Mouse (Mus musculus): ENCODE results near the gene Fam110a. TPM values are rescaled to one million over a fixed set of nuclear protein-coding genes. Genes with fewer than 3 reads are reported as not detected.
"Not testable (repeated sequence)": the region's sequence is repeated elsewhere in the genome, so short reads cannot be mapped to it uniquely, and the experiment has no call there.

The Fam110a gene
- polyA plus RNA-seq, 1 experiment: 19.9 TPM

DNA sequence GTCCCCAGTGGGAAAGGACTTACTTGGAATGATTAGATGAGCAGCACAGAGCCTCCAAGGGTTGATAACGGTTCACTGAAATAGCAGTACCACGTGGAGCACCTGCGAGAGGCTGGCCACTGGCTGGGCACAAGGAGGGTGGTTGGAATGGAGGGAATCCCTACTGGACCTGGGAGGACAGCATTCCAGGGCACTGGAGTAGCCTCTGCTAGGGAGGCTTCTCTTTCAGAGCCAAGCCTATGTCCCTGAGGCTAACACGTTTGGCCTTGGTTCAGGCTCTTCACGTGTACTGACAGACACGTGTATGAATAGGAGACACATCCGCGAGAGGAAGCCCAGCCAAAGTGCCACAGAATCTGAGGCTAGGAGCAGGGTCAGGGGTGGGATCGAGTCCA lies 18.5 kb upstream of the Fam110a start:
- TF ChIP-seq POLR2A (IDR thresholded peaks at IDR 0.05; ENCODE audit: borderline replicate concordance, low read depth, low read length) (no peak), CTCF (IDR thresholded peaks at IDR 0.05; ENCODE audit: low read depth, low read length) (no peak)
- Histone ChIP-seq H3K4me3 (ENCODE audit: insufficient read depth, low read length) (no peak overlapping the region), H3K4me1 (ENCODE audit: control insufficient read depth, insufficient read depth, low read length) (peaks cover 14% of the 10 kb centered on the region), H3K27ac (ENCODE audit: insufficient read depth, low read depth, low read length) (no peak overlapping the region)

GRCm38 (mm10) chr2:151997776-151998504 lies 17.9 kb upstream of the Fam110a start:
- H3K27ac ChIP-seq (ENCODE audit: insufficient read depth, low read depth, low read length): no peak overlapping the region
- TF ChIP-seq POLR2A (IDR thresholded peaks at IDR 0.05; ENCODE audit: borderline replicate concordance, low read depth, low read length) (no peak), CTCF (IDR thresholded peaks at IDR 0.05; ENCODE audit: low read depth, low read length) (no peak)
- no peak overlapping the region for H3K4me3 ChIP-seq (ENCODE audit: insufficient read depth, low read length)
- H3K4me1 ChIP-seq (ENCODE audit: control insufficient read depth, insufficient read depth, low read length): peaks cover 14% of the 10 kb centered on the region

DNA sequence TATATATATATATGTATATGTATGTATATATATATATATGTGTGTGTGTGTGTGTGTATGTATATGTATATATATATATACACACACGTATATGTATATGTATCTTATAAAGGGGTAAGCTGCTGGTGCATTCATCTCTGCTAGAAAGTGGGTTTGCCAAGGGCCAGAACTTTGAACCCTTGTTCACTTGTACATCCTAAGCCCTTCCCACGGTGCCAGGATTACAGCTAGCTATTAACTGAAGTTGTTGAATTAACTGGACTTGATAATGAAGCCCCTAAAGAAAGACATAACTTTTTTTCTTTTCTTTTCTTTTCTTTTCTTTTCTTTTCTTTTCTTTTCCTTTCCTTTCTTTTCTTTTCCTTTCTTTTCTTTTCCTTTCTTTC lies 17.2 kb upstream of the Fam110a start:
- H3K27ac ChIP-seq (ENCODE audit: insufficient read depth, low read depth, low read length); H3K4me3 ChIP-seq (ENCODE audit: insufficient read depth, low read length): not testable (repeated sequence)
- H3K4me1 ChIP-seq (ENCODE audit: control insufficient read depth, insufficient read depth, low read length): peaks cover 14% of the 10 kb centered on the region

DNA sequence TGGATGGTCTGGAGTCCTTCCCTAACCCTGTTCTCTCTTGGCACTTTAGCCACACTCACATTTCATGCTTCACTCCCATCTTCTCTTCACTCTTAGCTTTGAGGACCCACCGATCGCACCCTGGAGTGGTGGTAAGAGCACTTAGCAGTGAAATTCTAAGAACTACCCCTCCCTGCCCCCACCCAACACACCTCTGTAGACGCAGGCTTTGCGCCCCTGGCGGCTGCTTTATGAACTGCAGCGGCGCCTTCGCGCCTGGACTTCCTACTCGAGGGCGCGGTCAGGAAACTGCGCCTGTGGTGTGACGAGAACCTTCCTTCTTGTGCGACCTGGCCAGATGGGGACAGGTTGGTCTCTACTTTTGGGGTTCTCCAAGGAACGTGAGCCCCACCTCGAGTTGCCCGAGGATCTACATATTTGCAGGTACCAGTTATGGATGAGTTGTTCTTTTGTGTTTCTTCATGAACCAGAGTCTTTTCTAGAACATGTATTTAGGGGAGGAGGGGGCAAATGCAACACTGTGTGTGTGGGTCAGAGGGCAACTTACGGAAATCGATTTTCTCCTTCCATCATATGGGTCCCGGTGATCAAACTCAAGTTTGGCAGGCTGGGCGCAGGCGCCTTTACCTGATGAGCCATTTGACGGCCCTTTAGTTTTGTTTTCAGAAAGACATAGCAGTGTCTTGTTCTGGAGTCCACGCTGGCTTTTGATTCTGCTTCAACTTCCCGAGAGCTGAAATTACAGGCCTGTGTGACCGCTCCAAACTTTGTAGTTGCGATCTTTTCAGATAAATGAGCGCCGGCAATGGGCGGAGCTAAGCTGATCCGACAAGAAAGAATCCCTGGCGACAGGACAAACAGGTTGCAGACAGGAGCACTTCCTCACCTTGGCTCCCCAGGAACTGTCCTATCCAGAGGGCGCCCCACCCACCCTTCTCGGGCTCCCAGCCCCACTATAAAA lies 16.5 kb upstream of the Fam110a start, which contains the start of gene Slc52a3:
Slc52a3 (plus strand) TSS at position 283 of the 961 bp plus-strand sequence.
- Histone ChIP-seq H3K27ac (ENCODE audit: insufficient read depth, low read depth, low read length) (no peak within 1 kb of the TSS), H3K4me1 (ENCODE audit: control insufficient read depth, insufficient read depth, low read length) (peaks cover 14% of the 10 kb centered on the region), H3K4me3 (ENCODE audit: insufficient read depth, low read length) (peak within 1 kb of the TSS; percentile 38; the same call in 1 of the 2 replicates)
- TF ChIP-seq POLR2A (IDR thresholded peaks at IDR 0.05; ENCODE audit: borderline replicate concordance, low read depth, low read length): no peak
- TF ChIP-seq CTCF (IDR thresholded peaks at IDR 0.05; ENCODE audit: low read depth, low read length): peak; percentile 72

DNA sequence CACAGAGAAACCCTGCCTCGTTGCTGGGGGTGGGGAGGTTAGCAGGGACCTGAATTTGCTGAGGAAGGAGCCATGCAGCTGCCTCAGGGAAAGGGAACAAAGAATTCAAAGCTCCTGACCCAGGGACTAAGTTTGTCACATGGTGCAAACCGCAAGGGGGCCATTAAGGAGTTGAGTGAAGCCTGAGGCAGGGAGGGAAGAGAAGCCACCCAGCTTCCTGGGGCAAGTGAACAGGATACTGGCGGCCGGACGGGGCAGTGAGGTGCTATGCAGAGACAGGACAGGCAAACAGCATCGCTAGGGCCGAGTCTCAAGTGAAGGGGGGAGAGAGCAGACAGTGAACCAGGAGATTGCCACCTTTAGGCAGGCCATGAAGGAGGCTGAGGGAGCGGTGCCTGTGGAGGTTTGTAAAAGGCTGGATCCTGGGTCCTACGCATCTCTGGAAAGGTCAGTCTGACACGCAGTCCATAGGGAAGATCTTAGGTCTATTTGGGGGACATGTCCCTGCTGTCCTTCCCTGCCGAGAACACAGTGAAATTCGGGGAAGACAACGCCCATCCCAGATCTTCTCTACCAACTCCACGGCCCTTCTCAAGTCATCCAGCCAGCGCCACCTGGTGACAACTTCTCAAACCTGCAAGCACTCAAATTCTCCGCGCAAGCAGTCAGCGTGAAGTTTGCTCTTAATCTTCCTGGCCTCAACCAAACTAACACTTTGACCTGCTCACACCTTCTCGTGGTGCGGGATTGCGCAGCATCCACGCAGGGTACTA lies 14.5 kb upstream of the Fam110a start:
- H3K4me1 ChIP-seq (ENCODE audit: control insufficient read depth, insufficient read depth, low read length): peaks cover 14% of the 10 kb centered on the region
- H3K4me3 ChIP-seq (ENCODE audit: insufficient read depth, low read length): peak overlapping the region; percentile 47
- TF ChIP-seq CTCF (IDR thresholded peaks at IDR 0.05; ENCODE audit: low read depth, low read length): peak; percentile 82
- TF ChIP-seq POLR2A (IDR thresholded peaks at IDR 0.05; ENCODE audit: borderline replicate concordance, low read depth, low read length): no peak
- H3K27ac ChIP-seq (ENCODE audit: insufficient read depth, low read depth, low read length): no peak overlapping the region

GRCm38 (mm10) chr2:151991446-151991845 lies 11.4 kb upstream of the Fam110a start:
- H3K27ac ChIP-seq (ENCODE audit: insufficient read depth, low read depth, low read length): no peak overlapping the region
- H3K4me1 ChIP-seq (ENCODE audit: control insufficient read depth, insufficient read depth, low read length): peaks cover 11% of the 10 kb centered on the region
- H3K4me3 ChIP-seq (ENCODE audit: insufficient read depth, low read length): no peak overlapping the region
- TF ChIP-seq CTCF (IDR thresholded peaks at IDR 0.05; ENCODE audit: low read depth, low read length) (no peak), POLR2A (IDR thresholded peaks at IDR 0.05; ENCODE audit: borderline replicate concordance, low read depth, low read length) (no peak)

GRCm38 (mm10) chr2:151990985-151991394 lies 11.0 kb upstream of the Fam110a start:
- TF ChIP-seq POLR2A (IDR thresholded peaks at IDR 0.05; ENCODE audit: borderline replicate concordance, low read depth, low read length) (no peak), CTCF (IDR thresholded peaks at IDR 0.05; ENCODE audit: low read depth, low read length) (no peak)
- H3K4me3 ChIP-seq (ENCODE audit: insufficient read depth, low read length): no peak overlapping the region
- H3K4me1 ChIP-seq (ENCODE audit: control insufficient read depth, insufficient read depth, low read length): peaks cover 11% of the 10 kb centered on the region
- H3K27ac ChIP-seq (ENCODE audit: insufficient read depth, low read depth, low read length): no peak overlapping the region

GRCm38 (mm10) chr2:151988978-151989377 lies 9.0 kb upstream of the Fam110a start:
- H3K27ac ChIP-seq (ENCODE audit: insufficient read depth, low read depth, low read length): no peak overlapping the region
- peaks cover 3% of the 10 kb centered on the region for H3K4me1 ChIP-seq (ENCODE audit: control insufficient read depth, insufficient read depth, low read length)
- no peak for TF ChIP-seq CTCF (IDR thresholded peaks at IDR 0.05; ENCODE audit: low read depth, low read length)
- TF ChIP-seq POLR2A (IDR thresholded peaks at IDR 0.05; ENCODE audit: borderline replicate concordance, low read depth, low read length): no peak
- no peak overlapping the region for H3K4me3 ChIP-seq (ENCODE audit: insufficient read depth, low read length)

- no peak for TF ChIP-seq CTCF (IDR thresholded peaks at IDR 0.05; ENCODE audit: low read depth, low read length)
- TF ChIP-seq POLR2A (IDR thresholded peaks at IDR 0.05; ENCODE audit: borderline replicate concordance, low read depth, low read length): no peak
- Histone ChIP-seq H3K27ac (ENCODE audit: insufficient read depth, low read depth, low read length) (no peak overlapping the region), H3K4me1 (ENCODE audit: control insufficient read depth, insufficient read depth, low read length) (no peaks in the 10 kb centered on the region), H3K4me3 (ENCODE audit: insufficient read depth, low read length) (no peak overlapping the region)
These were observed 6.9 kb upstream of the Fam110a start for GRCm38 (mm10) chr2:151986958-151987357.
